Mouse (Mus musculus): ENCODE results near the gene Gm9767.

Gm9767 gene

DNA sequence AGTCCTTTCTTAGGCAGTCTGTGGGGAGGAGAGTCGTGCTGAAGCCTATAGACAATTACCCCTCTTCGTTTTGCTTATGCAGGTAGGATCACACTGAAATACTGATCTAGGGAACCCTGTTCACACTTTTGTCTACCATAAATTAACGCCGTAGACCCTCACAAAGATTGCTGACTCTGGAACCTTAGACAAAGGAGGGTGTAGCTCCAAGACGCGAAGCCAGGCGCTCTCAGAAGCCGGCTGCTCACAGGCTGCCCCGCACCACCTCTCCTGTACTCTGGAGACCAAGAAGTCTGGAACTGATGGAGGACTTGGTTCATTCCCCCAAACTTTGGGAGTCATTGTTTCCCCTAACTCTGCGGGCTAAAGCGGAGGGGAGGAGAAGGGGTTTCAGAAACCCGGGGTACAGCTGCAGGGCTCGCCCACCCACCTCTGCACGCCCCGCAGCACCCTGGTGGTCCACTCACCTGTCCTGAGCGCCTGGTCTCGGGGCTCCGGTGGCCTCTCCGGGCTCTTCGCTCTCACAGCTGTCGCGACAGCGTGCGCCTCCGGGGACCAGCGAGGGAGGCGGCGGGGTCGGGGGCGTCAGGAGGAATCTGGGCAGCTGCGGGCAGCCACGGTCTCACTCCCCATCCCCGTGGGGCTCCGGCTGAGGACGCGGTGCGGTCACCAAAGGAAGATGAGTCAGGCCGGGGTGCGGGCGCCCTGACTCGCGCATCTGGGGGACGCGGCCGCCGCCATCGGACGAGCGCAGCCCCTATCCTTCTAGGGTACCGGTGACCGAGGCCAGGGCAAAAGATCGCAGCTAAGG is at the start of gene Gm9767:
Gene Gm9767, plus strand, starts transcription at position 585 of the 811 bp plus-strand sequence.
- no peak for DNase-seq

DNA sequence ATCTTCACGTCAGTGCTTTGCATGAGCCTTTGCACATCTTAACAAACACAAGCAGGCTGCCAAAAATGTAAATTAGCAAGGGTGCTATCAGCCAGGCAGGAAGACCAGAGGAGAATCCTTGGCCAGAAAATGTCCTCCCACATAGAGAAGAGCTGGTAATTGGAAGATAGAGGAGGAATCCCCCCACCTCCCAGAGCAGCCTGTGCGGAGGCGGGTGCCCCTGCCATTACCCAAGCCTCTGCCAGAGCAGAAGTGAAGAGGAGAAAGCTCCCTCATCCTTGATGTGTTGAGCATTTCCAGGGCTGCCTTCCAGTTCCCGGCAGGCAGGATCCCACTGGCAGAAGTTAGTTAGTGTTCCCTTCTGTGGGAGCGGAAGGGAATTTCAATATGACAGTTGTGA is 43.1 kb upstream of the Gm9767 start:
- DNase-seq, result no peak

- no peak for DNase-seq
Observed at GRCm38 (mm10) chr10:26051177-26051576, 26.9 kb upstream of the Gm9767 start.

GRCm38 (mm10) chr10:26059662-26060307 is 18.3 kb upstream of the Gm9767 start:
- DNase-seq, result no peak

DNA sequence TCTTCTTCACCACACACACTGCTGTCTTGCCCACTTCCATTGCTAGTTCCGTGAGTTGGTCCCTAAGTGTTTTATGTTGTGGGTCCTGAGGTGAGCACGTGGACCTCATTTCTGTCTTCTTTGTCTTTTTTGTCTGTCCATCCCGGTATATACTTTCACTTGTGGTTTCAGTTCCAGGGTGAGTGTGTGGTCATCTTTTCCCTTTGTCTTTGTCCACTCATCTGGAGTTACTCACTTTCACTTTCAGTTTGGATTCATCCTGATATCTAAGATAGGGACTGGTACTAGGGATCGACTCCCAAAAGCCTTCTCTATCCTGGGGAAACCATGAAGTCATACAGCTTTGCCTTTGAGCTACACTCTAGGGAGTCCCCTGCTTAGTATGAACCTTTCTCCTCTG is 15.0 kb upstream of the Gm9767 start:
- DNase-seq, result no peak

DNA sequence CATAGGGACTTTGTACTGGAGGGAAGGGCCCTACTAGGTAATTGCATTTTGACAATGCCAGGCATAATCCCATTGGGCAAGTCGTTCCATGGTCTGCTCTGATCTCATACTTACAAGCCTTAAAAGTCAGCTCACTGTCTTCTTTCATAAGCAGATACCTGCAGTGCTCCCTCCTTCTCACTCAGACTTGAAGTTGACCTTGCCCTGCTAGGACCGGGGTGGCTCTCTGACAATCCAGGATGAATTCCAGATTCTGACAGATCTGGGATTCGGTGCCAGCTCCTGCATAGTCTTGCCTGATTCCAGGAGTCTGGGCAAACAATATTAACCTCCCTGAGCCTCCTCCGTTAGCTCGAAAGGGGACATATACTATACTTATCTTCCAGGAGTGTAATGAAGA is 6.1 kb upstream of the Gm9767 start:
- no peak for DNase-seq

DNA sequence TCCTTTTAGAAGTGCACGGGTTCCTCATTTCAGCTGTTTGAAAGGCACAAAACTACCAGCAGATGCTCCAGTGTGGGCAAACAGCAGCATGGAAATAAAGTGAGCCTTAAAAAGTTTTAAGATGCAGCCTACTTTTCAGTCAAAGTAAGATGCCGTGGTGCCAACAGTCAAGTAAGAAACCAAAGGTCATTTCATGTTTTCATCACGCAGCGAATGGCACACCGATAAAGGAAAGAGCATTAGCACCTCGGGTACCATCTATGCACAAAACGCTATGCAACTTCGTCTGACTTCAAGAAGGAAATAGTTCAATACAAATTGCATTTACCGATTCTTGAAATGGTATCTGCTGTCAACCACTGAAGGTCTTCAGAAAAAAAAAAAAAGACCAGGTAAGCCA is 1.1 kb upstream of the Gm9767 start:
- DNase-seq, result no peak

GRCm38 (mm10) chr10:26078521-26079142 is 577 bp downstream of the Gm9767 start, which contains the start of gene Tmem200a:
Gene Tmem200a (minus strand): TSS chr10:26079052.
- DNase-seq, result peak in 1 of 2 experiments; percentile 12

GRCm38 (mm10) chr10:26079678-26080077 is 1.6 kb downstream of the Gm9767 start:
- DNase-seq, result no peak

DNA sequence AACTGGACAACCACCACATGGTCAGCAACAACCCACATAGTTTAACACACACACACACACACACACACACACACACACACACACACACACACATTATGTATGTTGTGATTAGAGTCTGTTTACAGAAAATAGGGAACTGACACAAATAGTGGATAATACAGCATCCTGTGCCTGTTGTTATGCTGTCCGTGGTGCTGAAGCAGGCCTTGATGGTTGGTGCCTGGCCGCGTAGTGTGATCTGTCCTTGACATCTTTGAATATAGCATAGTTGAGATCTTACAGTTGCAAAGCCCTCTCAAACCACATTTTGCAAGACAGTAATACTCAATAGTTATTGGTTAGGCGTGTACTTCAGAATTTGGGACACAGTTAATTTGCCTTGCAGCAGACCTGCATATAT is 4.0 kb downstream of the Gm9767 start:
- DNase-seq, result no peak

GRCm38 (mm10) chr10:26103330-26103982 is 25.4 kb downstream of the Gm9767 start:
- no peak for DNase-seq

- no peak for DNase-seq
Observed at GRCm38 (mm10) chr10:26114409-26114808, 36.4 kb downstream of the Gm9767 start.

GRCm38 (mm10) chr10:26119067-26119821 is 41.2 kb downstream of the Gm9767 start:
- DNase-seq, result no peak

DNA sequence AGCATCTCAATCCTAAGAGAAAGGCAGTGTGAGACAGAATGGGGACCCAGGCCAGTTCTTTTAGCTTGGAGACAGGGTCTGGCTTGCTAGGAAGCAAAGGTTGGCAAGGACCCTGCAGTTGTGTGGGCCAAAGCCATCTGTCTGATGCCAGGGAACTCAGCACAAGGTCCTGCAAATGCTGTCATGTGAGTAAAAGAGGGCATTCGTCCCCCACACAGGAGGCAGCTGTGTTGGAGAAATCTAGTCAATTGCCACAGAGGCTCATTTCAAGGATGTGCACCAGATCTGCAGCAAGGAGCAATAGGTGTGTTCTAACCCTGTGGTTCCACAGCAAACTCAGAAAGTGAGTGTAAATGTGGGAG is 41.7 kb downstream of the Gm9767 start:
- no peak for DNase-seq
